Mouse (Mus musculus) cerebellum, adult 11 months (tissue): ENCODE measurements around the gene Stmn1.
A peak's percentile ranks its signal among the peaks of the same experiment; 100 is the strongest.
"Not testable (repeated sequence)": the region's sequence is repeated elsewhere in the genome, so short reads cannot be mapped to it uniquely, and the experiment has no call there.

Experiments
- DNase-seq: peaks from one replicate; pipeline ENCODE4 v3.0.0; 2022

Gene Stmn1

GRCm38 (mm10) chr4:134489986-134490665, 22.0 kb downstream of the Stmn1 start:
- DNase-seq: no peak

DNA sequence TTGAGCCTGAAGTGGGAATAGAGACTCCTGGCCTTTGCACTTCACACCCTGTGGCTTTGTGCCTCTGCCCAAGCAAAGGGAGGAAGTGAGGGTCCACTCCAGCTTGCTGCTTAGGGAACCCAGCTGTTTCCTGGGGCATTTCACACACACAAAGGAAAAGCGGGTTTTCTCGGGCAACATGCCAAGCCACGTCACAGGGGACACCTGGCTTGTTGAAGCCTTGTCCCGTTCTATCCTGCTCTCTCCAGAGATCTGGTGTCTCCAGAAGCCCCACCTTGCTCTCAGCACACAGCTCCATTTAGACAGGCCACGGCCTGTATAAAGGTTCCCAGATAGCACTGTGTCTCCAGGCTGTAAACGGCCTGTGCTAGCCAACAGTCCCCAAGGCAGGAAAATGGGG, 23.6 kb downstream of the Stmn1 start:
- DNase-seq: no peak

- DNase-seq: not testable (repeated sequence)
Observed at GRCm38 (mm10) chr4:134494161-134494560, 26.0 kb downstream of the Stmn1 start.

DNA sequence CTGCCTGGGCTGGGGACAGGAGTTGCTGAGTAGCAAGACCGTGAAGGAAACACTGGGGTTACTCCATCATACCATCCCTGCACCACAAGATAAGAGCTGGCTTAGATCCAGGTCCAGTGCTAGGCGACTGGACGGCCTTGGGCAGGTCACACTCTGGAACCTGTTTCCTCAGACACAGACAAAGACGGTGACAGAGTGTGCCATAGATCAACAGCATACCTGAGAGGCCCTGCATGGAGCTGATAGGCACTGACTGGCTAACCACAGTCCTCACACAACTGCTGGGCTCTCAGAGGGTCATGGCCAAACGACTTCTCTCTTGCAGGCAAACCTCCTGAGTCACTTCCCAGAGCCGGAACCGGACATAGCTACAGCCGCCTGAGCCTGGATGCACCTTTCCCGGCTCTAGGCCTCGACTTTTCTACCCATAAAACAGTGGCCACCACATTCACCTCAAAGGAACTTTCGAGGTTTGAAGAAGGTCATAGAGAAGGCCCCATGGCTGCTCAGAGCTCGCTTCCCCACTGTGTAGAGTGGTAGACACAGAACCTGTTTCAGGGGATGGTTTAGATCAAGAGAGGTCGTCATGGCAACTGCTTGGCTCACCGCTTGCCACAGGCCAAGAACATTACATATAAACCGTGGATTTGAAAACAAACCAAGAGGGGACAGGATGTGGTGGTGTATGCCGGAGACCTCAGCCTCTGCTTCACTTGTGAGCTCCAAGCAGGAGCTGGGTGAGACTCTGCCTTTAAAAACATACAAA, 26.8 kb downstream of the Stmn1 start:
- DNase-seq: no peak

- DNase-seq: no peak
Observed at GRCm38 (mm10) chr4:134495546-134495923, 27.4 kb downstream of the Stmn1 start.

DNA sequence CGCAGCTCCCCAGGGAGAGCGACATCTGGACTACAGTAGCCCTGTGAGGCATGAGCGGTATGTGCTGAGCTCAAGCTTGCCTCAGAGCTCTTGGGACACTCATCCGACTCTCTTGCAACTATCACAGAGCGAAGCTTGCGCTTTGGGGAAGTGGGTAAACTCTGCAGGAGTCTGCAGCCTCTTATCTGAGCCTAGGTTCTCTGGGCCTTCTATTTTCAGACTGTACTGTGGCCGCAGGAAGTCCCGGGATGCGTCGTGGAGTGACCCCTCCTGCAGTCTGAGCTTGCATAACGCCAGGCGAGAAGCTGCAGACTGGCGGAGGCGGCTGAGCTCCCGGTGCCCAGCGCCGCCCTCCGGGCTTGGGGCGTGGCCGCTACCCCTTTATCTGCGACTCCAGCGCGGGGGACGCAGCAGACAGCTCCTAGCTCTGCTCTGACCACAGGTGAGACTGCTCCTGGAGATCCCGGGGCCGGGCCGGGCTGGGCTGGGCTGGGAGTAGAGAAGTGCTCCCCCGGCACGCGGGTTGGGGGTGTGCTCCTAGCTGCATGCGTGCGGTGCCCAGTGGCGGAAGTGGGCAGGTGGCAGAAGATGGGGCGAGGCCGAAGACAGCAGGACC, 28.6 kb downstream of the Stmn1 start, which contains the start of gene Paqr7:
Paqr7 (plus strand) TSS at position 103 of the 616 bp plus-strand sequence.
- DNase-seq: peak; percentile 85

DNA sequence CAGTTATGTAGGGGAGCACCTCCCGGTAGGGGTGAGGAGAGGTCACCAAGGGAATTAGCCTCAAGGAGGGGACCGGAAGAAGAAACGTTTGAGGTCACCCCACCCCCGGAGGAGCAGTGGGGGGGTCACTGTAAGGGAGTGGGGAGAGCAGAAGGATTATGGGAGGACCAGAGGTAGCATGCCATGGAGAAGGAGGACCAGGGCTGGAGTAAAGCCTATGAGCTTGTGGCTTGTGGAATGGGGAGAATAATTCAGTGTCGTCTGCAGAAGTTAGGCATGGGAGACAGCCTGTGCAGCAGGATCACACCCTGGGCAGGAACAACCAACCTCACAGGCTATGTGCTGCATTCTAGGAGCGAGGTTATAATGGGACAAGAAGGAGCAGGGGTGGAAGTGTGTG, 29.1 kb downstream of the Stmn1 start:
- no peak for DNase-seq

GRCm38 (mm10) chr4:134497986-134498731, 30.0 kb downstream of the Stmn1 start:
- DNase-seq: no peak

DNA sequence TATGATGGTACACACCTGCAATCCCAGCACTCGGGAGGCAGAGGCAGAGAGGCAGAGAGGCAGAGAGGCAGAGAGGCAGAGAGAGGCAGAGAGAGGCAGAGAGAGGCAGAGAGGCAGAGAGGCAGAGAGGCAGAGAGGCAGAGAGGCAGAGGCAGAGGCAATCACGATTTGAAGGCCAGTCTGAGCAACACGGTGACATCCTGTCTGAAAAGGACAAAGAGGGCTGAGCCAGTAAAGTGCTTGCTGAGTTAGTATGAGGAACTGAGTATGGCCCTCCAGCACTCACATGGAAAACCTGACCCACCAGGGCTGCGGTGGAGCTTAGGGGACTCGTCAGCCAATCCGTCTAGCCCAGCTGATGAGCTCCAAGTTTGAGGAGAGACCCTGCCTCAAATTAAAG, 30.9 kb downstream of the Stmn1 start:
- not testable (repeated sequence) for DNase-seq

- DNase-seq: no peak
Observed at GRCm38 (mm10) chr4:134501095-134501494, 33.0 kb downstream of the Stmn1 start.

- DNase-seq: no peak
Observed at GRCm38 (mm10) chr4:134503686-134504357, 35.7 kb downstream of the Stmn1 start.

DNA sequence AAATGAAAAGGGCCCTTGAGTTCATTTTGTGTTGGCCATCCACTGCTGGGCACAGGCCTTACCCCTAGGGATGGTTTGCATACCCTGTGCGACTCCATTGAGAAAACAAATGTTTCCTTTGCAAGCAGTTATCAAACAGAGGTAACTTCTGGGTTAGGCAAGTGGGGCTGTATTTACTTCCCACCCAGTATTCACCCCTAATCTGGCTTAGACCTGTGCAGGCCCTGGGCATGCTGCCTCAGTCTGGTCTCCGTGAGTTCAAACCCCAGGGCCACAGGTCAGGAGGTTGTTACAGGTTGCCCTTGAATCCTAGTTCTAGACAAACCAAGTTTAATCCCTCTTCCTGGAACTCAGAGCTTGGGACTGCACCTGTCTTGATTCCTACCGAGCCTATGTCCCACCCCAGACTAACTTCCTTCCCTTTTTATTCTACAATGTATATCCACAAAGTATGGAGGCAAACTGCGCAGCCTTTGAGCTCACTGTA, 37.2 kb downstream of the Stmn1 start:
- no peak for DNase-seq

DNA sequence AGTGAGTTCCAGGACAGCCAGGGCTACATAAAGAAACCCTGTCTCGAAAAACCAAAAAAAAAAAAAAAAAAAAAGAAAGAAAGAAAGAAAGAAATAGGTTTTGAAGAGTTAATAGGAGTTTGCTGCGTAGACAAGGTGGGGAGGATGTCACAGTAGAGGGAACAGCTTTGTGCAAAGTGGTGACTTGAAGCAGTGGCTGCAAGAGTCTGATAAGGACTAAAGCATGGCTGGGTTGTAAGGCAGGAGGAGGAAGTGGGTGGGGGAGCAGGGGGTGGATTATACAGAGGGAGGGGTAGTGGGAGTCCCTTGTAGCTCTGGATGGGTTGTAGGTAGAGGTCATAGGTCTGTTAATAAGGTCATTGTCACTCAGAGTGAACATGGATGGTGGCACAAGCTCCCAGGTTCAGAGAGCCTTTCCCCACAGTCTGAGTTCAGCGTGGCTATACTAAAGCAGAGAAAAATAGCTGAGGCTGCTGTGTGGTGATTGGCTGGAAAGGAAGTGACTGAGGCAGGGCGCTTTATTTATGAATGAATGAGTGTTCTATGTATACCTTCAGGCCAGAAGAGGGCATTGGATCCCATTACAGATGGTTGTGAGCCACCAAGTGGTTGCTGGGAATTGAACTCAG, 38.0 kb downstream of the Stmn1 start:
- no peak for DNase-seq

- DNase-seq: no peak
Observed at GRCm38 (mm10) chr4:134506713-134507112, 38.6 kb downstream of the Stmn1 start.

DNA sequence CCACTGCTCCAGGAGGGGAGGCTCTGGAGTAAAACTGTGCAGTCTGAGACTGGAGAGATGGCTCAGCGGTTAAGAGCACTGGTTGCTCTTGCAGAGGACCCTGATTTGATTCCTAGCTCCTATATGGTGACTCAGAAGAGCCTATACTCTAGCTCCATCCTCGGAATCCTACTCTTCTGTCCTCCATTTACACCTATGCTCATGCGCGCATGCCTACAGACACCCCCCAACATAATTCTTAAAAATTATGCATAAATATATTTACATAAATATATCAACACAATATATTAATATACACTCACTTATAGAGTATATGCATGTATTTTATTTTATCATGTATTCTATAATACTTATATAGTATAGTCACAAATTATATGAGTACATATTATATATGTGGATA, 42.3 kb downstream of the Stmn1 start:
- no peak for DNase-seq

DNA sequence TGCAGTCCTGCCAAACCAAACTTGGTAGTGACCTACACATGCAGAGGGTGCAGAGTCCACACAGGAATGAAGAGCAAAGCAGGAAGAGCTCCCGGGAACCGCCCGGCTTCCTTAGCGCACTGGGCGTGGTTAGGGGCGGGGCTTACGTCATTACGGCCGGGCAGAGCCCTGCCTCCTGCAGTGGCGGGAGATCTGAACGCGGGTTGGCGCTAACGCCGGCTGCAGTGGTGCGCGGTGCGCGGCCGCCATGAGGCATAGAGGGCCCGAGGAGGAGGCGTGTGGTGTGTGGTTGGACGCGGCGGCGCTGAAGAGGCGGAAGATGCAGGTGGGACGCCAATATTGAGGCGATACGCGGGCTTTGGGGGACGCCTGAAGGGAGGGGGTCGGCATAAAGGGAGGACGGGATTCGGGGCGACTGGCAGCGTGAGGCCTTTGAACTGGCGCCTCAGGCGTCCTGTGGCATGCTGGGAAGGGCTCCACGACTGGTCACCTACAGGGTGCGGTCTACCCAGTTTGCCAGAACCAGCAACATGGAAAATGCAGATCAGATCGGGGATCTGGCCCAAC, 42.8 kb downstream of the Stmn1 start, which contains the start of gene Aunip:
Aunip (plus strand) TSS at position 155 of the 567 bp plus-strand sequence.
- peak; percentile 81 for DNase-seq

DNA sequence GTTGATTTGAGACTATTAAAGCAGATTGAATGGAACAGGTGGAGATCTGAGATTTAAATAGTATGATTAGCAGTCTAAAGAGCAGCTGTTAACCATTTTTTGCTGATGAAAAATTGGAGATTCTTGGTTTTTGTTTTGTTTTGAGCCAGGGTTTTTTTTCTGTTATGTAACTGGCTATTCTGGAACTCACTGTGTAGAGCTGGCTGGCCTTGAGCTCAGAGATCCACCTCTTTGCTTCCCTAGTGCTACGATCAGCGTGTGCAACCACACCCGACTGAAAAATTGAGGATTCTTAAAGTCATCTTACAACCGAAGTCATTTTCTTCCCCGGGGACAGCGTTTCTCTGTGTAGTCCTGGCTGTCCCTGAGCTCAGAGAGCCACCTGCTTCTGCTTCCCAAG, 43.6 kb downstream of the Stmn1 start:
- no peak for DNase-seq

DNA sequence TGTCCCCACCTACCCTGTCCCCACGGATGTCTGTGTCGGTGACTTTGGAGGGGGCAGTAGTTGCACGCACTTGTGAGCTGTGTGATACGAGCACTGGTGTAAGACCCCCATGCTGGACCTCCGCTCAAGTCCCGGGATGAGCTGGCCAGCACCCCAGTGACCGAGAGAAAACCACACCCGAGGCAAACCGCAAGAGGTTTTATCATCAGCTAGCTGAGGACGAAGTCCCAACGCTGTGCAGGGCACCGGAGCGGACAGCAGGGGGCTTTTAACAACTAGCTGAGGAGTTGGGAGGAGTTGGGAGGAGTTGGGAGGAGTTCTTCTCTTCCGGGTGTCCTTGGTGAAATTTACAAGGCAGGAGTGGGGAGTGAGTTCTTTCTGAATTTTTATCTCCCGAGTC, 44.7 kb downstream of the Stmn1 start:
- no peak for DNase-seq

DNA sequence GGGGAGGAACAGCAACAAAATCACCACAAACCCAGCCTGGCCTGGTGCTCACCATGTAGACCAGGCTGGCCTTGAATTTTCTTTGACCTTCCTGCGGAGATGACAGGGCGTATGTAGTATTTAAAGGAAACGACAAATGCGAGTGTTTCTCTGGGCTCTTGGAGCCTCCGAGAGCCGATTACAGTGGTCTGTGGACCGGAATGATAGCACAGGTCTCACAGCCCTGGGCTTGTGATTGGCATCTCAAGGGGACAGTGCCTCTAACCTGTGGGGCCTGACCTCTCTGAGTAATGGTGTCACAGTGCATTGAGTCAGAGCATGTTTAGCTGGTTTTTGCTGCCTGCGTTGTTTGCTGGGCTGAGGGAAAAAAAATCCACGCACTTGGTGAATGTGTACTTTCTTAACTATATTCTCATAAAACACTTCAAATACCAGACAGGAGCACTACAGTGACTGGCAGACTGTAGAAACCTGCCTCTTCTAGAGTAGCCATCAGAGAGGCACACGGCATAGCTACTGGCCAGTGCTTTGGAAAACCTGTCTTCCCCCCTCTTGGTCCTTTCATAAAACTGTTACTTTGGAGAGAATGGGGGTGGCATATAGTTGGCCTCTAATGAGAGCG, 46.3 kb downstream of the Stmn1 start:
- no peak for DNase-seq

DNA sequence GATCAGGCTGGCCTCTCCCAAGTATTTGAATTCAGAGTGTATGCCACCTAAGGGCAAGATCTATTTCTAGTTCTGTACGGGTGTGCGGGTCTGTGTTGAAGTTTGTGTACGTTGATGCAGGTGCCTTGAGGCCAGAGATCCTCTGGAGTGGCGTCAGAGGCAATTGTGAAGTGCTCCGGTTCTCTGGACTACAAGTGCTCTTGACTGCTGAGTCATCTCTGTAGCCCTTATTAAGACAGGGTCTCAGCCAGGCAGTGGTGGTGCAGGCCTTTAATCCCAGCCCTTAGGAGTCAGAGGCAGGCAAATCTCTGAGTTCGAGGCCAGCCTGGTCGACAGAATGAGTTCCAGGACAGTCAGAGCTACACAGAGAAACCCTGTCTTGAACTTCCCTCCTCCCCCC, 47.5 kb downstream of the Stmn1 start:
- no peak for DNase-seq

DNA sequence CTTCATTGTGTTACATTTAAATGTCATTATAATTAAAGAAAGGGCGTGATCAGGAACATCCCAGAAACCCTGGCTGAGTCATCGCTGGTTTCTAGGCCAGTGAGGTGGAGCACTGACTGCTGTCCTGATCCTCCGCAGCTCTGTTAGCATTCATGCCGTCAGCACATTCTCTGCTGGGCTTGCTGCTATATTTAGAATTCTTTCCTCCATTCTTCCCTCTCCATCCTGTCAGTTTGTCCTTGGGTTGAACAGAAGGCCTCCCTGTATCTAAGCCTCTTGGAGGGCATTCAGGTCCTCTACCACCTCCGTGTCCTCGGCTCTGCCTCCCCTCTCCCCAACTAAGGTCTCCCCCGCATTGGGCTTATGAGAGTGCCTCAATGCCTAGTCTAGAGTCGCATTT, 48.9 kb downstream of the Stmn1 start:
- DNase-seq: no peak
